Mouse (Mus musculus) intestine, embryonic 16.5 days (tissue): ENCODE results near the gene Inpp5a. TPM values are rescaled to one million over a fixed set of nuclear protein-coding genes. Genes with fewer than 3 reads are reported as not detected.

Experiments used
- ATAC-seq: fragments of 200-750 bp; cut with Nextera tagmentation; 2 replicates; pipeline ENCODE4 v1.8.0; 2017; ENCODE audit warnings: moderate TSS enrichment, moderate library complexity
- H3K27ac ChIP-seq: fragments of 300-500 bp; sonication (generic); 2 replicates; pipeline ENCODE4 v1.5.1; 2014; ENCODE audit warnings: mild to moderate bottlenecking, low read length
- H3K27me3 ChIP-seq: fragments of 300-500 bp; sonication (generic); replicated peaks from 2 replicates; pipeline ENCODE4 v1.6.1; 2014; ENCODE audit warnings: low read length, control low read depth, mixed read lengths; ENCODE audit not compliant: control insufficient read depth, insufficient read depth
- H3K36me3 ChIP-seq: fragments of 300-500 bp; sonication (generic); 2 replicates; pipeline ENCODE4 v1.6.1; 2014; ENCODE audit warnings: low read length, control low read depth; ENCODE audit not compliant: control insufficient read depth, insufficient read depth
- H3K4me1 ChIP-seq: fragments of 300-500 bp; sonication (generic); 2 replicates; pipeline ENCODE4 v1.6.1; 2014; ENCODE audit warnings: low read length, control low read depth, mixed read lengths; ENCODE audit not compliant: control insufficient read depth, insufficient read depth
- H3K4me2 ChIP-seq: fragments of 300-500 bp; sonication (generic); 2 replicates; pipeline ENCODE4 v1.6.1; 2014; ENCODE audit warnings: low read depth, low read length, control low read depth
- H3K4me3 ChIP-seq: fragments of 300-500 bp; sonication (generic); 2 replicates; pipeline ENCODE4 v1.5.1; 2014; ENCODE audit warnings: mild to moderate bottlenecking, low read length
- H3K9ac ChIP-seq: fragments of 300-500 bp; sonication (generic); 2 replicates; pipeline ENCODE4 v1.6.1; 2014; ENCODE audit warnings: low read depth, low read length
- H3K9me3 ChIP-seq: fragments of 300-500 bp; sonication (generic); 2 replicates; pipeline ENCODE4 v1.6.1; 2016; ENCODE audit warnings: low read length, control low read depth; ENCODE audit not compliant: control insufficient read depth
- WGBS: fragments of 180-500 bp; shearing (Covaris S2); extraction: QIAGEN DNeasy Blood & Tissue Kit; methylation state at CpG from one replicate; pipeline ENCODE4 v1.1.7; 2014; 5-methylcytosine and 5-hydroxymethylcytosine counted together
- polyA plus RNA-seq: library from polyadenylated mRNA; unstranded; fragments of >200 nt; fragmentation: Nextera tagmentation; extraction: Ambion mirVana; gene quantifications from 2 replicates; pipeline ENCODE4 v1.2.1, GENCODE M21; 2015

Inpp5a gene
- polyA plus RNA-seq, 1 experiment from 2014 or later = 8.9 TPM

DNA sequence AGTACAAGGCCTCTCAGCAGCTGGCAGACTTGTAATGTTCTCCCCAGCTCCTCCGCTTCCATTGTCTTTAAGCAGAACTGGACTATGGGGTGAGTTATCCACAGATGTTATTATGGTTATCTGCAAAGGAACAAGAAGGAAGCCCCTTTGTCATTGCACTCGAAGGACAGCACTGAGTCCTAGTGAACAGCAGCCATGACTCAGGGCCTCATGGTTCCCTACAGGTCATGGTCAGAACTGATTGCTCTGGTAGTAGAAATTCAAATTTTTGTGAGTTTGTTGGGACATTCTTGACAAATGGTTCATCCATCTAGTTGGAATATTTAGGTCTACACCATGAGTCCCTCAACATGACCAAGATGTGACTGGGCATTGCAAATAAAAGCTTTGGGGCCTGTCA is 81.6 kb downstream of the Inpp5a start:
- Histone ChIP-seq H3K4me3 (no peak overlapping the region), H3K4me2 (no peak overlapping the region), H3K9ac (no peak overlapping the region), H3K36me3 (no peaks in the 10 kb centered on the region), H3K9me3 (no peaks in the 10 kb centered on the region), H3K27me3 (no peaks in the 10 kb centered on the region), H3K4me1 (peaks cover 34% of the 10 kb centered on the region), H3K27ac (no peak overlapping the region)
- no peak for ATAC-seq
- WGBS = 88% methylated on average over 2 of the region's 2 CpGs

DNA sequence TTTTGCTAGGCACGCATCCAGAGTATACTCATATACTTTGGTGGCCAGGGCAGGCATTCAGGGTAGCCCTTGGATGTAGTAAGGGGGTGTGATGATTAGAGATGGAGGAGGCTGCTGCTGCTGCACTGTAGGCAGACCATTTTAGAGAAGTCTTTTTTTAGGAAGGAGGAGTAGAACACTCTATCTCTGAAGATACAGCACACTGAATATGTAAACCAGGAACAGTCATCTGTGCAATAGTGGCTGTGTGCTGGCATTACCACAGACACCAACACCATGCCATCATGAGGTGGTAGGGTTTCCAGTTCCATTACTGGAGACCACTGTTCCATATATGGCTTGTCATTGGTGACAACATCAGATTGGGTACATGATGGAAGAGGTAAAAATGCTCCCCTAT is 83.1 kb downstream of the Inpp5a start:
- Histone ChIP-seq H3K27ac (no peak overlapping the region), H3K27me3 (no peaks in the 10 kb centered on the region), H3K4me1 (peaks cover 30% of the 10 kb centered on the region), H3K36me3 (no peaks in the 10 kb centered on the region), H3K4me3 (no peak overlapping the region), H3K9me3 (no peaks in the 10 kb centered on the region), H3K4me2 (no peak overlapping the region), H3K9ac (no peak overlapping the region)
- 85% methylated on average over 1 of the region's 1 CpGs for WGBS
- no peak for ATAC-seq

DNA sequence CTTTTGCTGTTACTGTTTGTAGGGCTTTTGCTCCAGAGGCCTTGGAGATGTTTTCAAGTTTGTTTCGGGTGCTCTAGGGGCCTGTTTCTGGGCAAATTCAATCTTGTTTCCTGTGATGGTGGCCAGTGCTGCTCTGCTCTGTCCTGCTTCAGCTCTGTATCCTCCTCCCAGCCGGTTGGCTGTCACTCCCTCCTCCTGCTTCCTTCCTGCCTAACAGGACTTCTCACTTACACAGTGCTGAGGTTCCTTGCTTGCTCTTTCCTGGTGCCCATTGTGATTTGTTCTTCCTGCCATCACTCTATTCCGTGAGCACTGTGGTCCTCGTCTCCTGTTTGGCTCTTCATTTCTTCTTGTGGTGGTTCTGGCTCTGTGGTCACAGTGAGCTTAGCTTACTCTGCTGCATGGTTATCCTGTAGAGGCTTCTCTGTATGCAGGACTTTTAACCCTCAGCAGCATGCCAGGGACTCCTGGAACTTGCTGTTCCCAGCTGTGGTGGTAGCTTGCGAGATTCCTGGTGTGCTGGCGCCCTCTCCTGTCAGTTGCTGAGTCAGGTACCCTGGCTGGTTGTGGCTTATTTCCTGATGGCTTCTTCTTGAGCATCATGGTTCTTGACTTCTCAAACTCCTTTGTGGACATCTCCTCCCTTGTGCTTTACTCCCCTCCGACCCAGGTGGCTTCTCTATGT is 84.1 kb downstream of the Inpp5a start:
- Histone ChIP-seq H3K4me3 (no peak overlapping the region), H3K4me1 (peaks cover 20% of the 10 kb centered on the region), H3K27ac (no peak overlapping the region; the same call in 1 of the 2 replicates), H3K27me3 (no peaks in the 10 kb centered on the region), H3K9me3 (no peaks in the 10 kb centered on the region), H3K9ac (no peak overlapping the region), H3K36me3 (no peaks in the 10 kb centered on the region), H3K4me2 (no peak overlapping the region)
- ATAC-seq = peak; percentile 77
- 22% methylated on average over 7 of the region's 7 CpGs for WGBS

DNA sequence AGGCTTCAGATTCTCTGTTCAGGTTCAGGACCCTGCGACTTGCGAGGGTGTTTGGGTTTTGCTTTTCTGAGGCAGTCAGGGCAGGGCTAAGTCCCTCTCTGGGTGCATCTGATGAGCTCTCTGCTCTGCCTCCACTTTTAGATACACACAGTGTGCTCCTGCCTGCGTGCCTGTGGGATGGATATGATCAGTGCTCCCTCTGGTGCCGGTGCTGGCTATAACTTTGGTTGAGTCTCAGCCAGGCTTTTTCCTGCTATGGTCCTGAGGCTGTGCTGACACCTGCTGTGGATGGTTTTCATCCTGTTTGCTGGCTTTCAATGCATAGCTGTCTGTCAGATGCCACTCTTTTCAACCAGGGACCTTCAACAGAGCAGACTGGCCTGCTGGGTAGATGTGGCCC is 87.0 kb downstream of the Inpp5a start:
- Histone ChIP-seq H3K36me3 (no peaks in the 10 kb centered on the region), H3K9ac (no peak overlapping the region), H3K4me2 (no peak overlapping the region), H3K27me3 (no peaks in the 10 kb centered on the region), H3K4me1 (peaks cover 15% of the 10 kb centered on the region), H3K27ac (no peak overlapping the region), H3K4me3 (no peak overlapping the region), H3K9me3 (no peaks in the 10 kb centered on the region)
- 51% methylated on average over 4 of the region's 4 CpGs for WGBS
- peak; percentile 24; the same call in 1 of the 2 replicates for ATAC-seq

DNA sequence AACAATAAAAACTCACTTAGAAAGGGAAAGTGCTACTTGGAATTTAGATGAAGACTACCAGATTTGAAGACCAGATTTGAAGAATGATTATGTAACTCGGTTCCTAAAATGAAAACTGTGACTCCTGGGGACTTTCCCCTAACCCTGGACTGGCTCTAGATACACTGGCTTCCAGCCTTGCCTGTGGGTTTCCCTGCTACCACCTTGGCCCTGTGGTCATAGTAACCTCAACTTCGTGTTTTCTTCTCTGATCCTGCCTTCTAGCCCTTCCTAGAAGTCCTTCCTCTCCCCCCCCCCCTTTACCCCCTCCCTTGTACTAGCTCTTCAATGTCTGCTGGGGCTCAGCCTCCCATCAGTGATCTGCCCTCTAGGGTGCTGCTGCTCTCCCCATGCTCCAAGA is 87.8 kb downstream of the Inpp5a start:
- no peak overlapping the region for H3K4me2 ChIP-seq
- H3K4me3 ChIP-seq = no peak overlapping the region
- H3K36me3 ChIP-seq = peaks cover 2% of the 10 kb centered on the region; the same call in 1 of the 2 replicates
- no peaks in the 10 kb centered on the region for H3K27me3 ChIP-seq
- WGBS = 49% methylated on average over 2 of the region's 2 CpGs
- no peaks in the 10 kb centered on the region for H3K9me3 ChIP-seq
- no peak overlapping the region for H3K9ac ChIP-seq
- no peak for ATAC-seq
- no peak overlapping the region for H3K27ac ChIP-seq
- H3K4me1 ChIP-seq = peaks cover 15% of the 10 kb centered on the region

DNA sequence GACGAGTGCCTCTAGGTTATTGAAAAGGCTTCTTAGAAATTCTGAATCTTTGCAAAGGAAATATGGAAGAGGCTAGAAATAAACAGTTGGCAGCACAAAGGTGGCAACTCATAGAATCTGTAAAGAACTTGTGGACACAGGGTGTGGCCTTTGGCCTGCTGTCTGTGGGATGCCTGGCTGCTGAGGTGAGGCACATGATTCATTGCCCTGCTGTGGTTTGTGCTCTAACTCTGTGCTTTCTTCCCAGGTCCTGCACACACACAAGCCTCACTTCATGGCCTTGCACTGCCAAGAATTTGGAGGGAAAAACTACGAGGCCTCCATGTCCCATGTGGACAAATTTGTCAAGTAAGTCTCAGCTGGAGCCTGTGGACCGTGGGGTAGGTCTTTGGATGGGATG is 88.8 kb downstream of the Inpp5a start:
- ATAC-seq = no peak
- no peak overlapping the region for H3K9ac ChIP-seq
- H3K4me3 ChIP-seq = no peak overlapping the region
- no peaks in the 10 kb centered on the region for H3K9me3 ChIP-seq
- H3K36me3 ChIP-seq = peaks cover 2% of the 10 kb centered on the region; the same call in 1 of the 2 replicates
- no peaks in the 10 kb centered on the region for H3K27me3 ChIP-seq
- H3K4me1 ChIP-seq = peaks cover 9% of the 10 kb centered on the region
- WGBS = 84% methylated on average over 3 of the region's 3 CpGs
- no peak overlapping the region for H3K27ac ChIP-seq
- H3K4me2 ChIP-seq = no peak overlapping the region

DNA sequence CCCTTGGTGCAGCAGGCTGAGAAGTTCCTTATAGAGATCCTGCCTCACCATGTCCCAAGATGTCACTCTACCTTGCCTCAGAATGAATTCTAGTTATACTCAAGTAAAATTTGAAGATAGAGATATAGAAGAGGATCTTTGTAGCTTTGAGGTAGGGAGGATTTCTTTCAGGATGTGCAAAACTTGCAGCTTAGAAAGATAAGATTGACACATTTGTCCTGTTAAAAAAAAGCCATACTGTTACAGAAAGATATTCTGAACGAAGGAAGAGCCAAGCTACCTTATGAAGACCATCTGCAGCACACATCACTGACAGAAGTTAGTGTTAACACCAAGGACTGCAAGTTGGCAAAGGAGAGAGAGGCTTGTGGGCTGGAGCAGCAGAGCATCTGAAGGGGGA is 90.2 kb downstream of the Inpp5a start:
- Histone ChIP-seq H3K27ac (no peak overlapping the region), H3K9me3 (no peaks in the 10 kb centered on the region), H3K4me3 (no peak overlapping the region), H3K9ac (no peak overlapping the region), H3K27me3 (no peaks in the 10 kb centered on the region), H3K4me1 (peaks cover 5% of the 10 kb centered on the region; the same call in 1 of the 2 replicates), H3K36me3 (peaks cover 2% of the 10 kb centered on the region; the same call in 1 of the 2 replicates), H3K4me2 (no peak overlapping the region)
- WGBS = 80% methylated on average over 1 of the region's 1 CpGs
- ATAC-seq = no peak

DNA sequence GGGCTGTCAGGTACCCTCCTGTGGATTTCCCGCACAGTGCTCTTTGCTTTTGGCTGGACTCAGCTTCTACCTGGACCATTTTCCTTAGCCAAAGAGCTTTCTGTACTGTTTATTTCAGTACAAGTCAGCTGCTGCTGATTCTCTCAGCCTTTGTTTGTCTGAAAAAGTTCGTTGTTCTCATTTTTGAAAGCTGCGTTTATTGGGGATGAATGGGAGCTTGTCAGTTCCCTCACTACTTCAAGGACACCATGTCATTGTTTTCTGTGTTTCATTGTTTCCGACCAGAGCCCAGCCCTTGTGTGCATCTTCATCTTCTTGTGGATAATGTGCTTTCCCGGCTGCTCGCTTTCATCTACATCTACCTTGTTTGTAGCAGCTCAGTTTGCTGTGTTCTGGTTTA is 90.7 kb downstream of the Inpp5a start:
- WGBS = 76% methylated on average over 6 of the region's 6 CpGs

DNA sequence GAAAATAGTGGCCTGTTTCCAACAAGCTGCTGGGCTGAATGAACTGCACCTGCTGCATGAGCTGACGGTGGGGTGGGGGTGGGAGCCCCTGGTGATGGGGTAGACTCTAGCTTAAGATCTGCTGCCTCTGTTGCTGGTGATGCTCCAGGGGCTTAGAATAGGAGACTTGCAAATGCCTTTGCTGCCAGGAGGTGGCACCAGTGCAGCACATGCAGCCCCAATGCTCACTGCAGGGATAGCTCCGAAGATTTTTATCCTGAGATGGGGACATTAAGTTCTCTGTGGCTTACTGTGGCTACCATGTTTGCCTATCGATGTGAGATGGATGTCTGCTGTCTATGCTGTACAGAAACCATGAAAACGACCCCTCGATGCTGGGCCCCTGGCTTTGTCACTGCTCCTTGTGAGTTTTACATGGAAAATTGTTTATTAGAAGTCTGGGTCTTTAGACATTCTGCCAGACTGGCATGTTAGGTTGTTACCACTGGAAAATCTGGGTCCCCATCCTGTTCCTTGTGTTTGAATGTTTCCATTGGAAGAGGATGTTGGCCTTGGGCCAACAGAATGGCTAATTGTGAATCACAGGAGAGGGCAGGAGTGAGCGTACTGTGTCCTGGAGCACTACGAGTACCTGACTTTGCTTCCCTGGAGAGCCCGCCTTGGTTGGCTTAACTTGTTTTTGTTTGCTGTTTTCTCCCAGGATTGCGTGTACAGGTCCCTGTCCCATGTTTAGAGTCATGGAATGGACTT is 95.5 kb downstream of the Inpp5a start:
- no peaks in the 10 kb centered on the region for H3K9me3 ChIP-seq
- ATAC-seq = no peak
- 60% methylated on average over 9 of the region's 9 CpGs for WGBS
- H3K36me3 ChIP-seq = peaks cover 2% of the 10 kb centered on the region; the same call in 1 of the 2 replicates
- no peak overlapping the region for H3K27ac ChIP-seq
- H3K27me3 ChIP-seq = no peaks in the 10 kb centered on the region
- no peak overlapping the region for H3K9ac ChIP-seq
- no peak overlapping the region for H3K4me3 ChIP-seq
- no peak overlapping the region for H3K4me2 ChIP-seq
- H3K4me1 ChIP-seq = no peaks in the 10 kb centered on the region

More for the DNA sequence above, 90.7 kb downstream of the Inpp5a start:
- no peaks in the 10 kb centered on the region for H3K9me3 ChIP-seq
- no peak overlapping the region for H3K9ac ChIP-seq
- H3K4me3 ChIP-seq = no peak overlapping the region
- H3K27me3 ChIP-seq = no peaks in the 10 kb centered on the region
- ATAC-seq = no peak
- no peak overlapping the region for H3K4me2 ChIP-seq
- peaks cover 5% of the 10 kb centered on the region; the same call in 1 of the 2 replicates for H3K4me1 ChIP-seq
- peaks cover 2% of the 10 kb centered on the region; the same call in 1 of the 2 replicates for H3K36me3 ChIP-seq
- H3K27ac ChIP-seq = no peak overlapping the region
